Mouse (Mus musculus) embryonic facial prominence, embryonic 13.5 days (tissue): ENCODE data around the gene Ppp3ca. TPM values are rescaled to one million over a fixed set of nuclear protein-coding genes. Genes with fewer than 3 reads are reported as not detected.

Experiments
- ATAC-seq: fragments of 200-750 bp; cut with Nextera tagmentation; 2 replicates; pipeline ENCODE4 v1.8.0; 2017; ENCODE audit warnings: low read depth; ENCODE audit not compliant: insufficient number of reproducible peaks, insufficient read depth, low FRiP score, low TSS enrichment
- H3K27ac ChIP-seq: fragments of 300-500 bp; sonication (generic); 2 replicates; pipeline ENCODE4 v1.5.1; 2015; ENCODE audit warnings: moderate library complexity, mild to moderate bottlenecking, inconsistent platforms
- H3K27me3 ChIP-seq: fragments of 300-500 bp; sonication (generic); 2 replicates; pipeline ENCODE4 v1.6.1; 2015; ENCODE audit warnings: mild to moderate bottlenecking, inconsistent platforms
- H3K36me3 ChIP-seq: fragments of 300-500 bp; sonication (generic); 2 replicates; pipeline ENCODE4 v1.6.1; 2015; ENCODE audit warnings: mild to moderate bottlenecking, inconsistent platforms
- H3K4me1 ChIP-seq: fragments of 300-500 bp; sonication (generic); 2 replicates; pipeline ENCODE4 v1.6.1; 2015; ENCODE audit warnings: inconsistent platforms
- H3K4me2 ChIP-seq: fragments of 300-500 bp; sonication (generic); 2 replicates; pipeline ENCODE4 v1.6.1; 2015; ENCODE audit warnings: moderate library complexity, mild to moderate bottlenecking, inconsistent platforms
- H3K4me3 ChIP-seq: fragments of 300-500 bp; sonication (generic); 2 replicates; pipeline ENCODE4 v1.5.1; 2015; ENCODE audit warnings: mild to moderate bottlenecking, inconsistent platforms
- H3K9ac ChIP-seq: fragments of 300-500 bp; sonication (generic); 2 replicates; pipeline ENCODE4 v1.6.1; 2015; ENCODE audit warnings: mild to moderate bottlenecking, inconsistent platforms
- H3K9me3 ChIP-seq: fragments of 300-500 bp; sonication (generic); 2 replicates; pipeline ENCODE4 v1.6.1; 2016; ENCODE audit warnings: inconsistent platforms
- WGBS: fragments of 180-500 bp; shearing (Covaris S2); methylation state at CpG from one replicate; pipeline ENCODE4 v1.1.7; 2015; ENCODE audit warnings: mixed read lengths; 5-methylcytosine and 5-hydroxymethylcytosine counted together
- polyA plus RNA-seq: library from polyadenylated mRNA; unstranded; fragments of >200 nt; fragmentation: Nextera tagmentation; extraction: Ambion mirVana; gene quantifications from 2 replicates; pipeline ENCODE4 v1.2.1, GENCODE M21; 2015

Ppp3ca gene
- polyA plus RNA-seq, 1 experiment from 2014 or later = 92.4 TPM

GRCm38 (mm10) chr3:136708230-136708629 lies 38.3 kb downstream of the Ppp3ca start:
- H3K9me3 ChIP-seq = no peaks in the 10 kb centered on the region
- ATAC-seq = no peak
- H3K4me2 ChIP-seq = no peak overlapping the region
- H3K4me1 ChIP-seq = peaks cover 20% of the 10 kb centered on the region
- no peak overlapping the region for H3K27ac ChIP-seq
- WGBS = 45% methylated on average over 1 of the region's 1 CpGs
- no peak overlapping the region for H3K4me3 ChIP-seq
- no peak overlapping the region for H3K9ac ChIP-seq
- H3K27me3 ChIP-seq = no peaks in the 10 kb centered on the region
- peaks cover 4% of the 10 kb centered on the region; the same call in 1 of the 2 replicates for H3K36me3 ChIP-seq

- WGBS = 82% methylated on average over 10 of the region's 10 CpGs
- ATAC-seq = no peak
- H3K27ac ChIP-seq = no peak overlapping the region
- H3K9ac ChIP-seq = no peak overlapping the region
- H3K4me2 ChIP-seq = no peak overlapping the region
- peaks cover 4% of the 10 kb centered on the region; the same call in 1 of the 2 replicates for H3K36me3 ChIP-seq
- peaks cover 15% of the 10 kb centered on the region for H3K4me1 ChIP-seq
- H3K9me3 ChIP-seq = no peaks in the 10 kb centered on the region
- H3K27me3 ChIP-seq = no peaks in the 10 kb centered on the region
- H3K4me3 ChIP-seq = no peak overlapping the region
Observed at GRCm38 (mm10) chr3:136710310-136710906, 40.5 kb downstream of the Ppp3ca start.

- Histone ChIP-seq H3K4me2 (no peak overlapping the region), H3K27me3 (no peaks in the 10 kb centered on the region), H3K4me1 (no peaks in the 10 kb centered on the region), H3K27ac (no peak overlapping the region), H3K9ac (no peak overlapping the region), H3K36me3 (peaks cover 4% of the 10 kb centered on the region; the same call in 1 of the 2 replicates), H3K9me3 (no peaks in the 10 kb centered on the region), H3K4me3 (no peak overlapping the region)
- 95% methylated on average over 4 of the region's 4 CpGs for WGBS
- no peak for ATAC-seq
Observed at GRCm38 (mm10) chr3:136714307-136715039, 44.5 kb downstream of the Ppp3ca start.

GRCm38 (mm10) chr3:136716247-136716646 lies 46.3 kb downstream of the Ppp3ca start:
- WGBS = 90% methylated on average over 6 of the region's 6 CpGs
- H3K9me3 ChIP-seq = no peaks in the 10 kb centered on the region
- H3K9ac ChIP-seq = no peak overlapping the region
- H3K27ac ChIP-seq = no peak overlapping the region
- H3K27me3 ChIP-seq = no peaks in the 10 kb centered on the region
- peaks cover 4% of the 10 kb centered on the region; the same call in 1 of the 2 replicates for H3K36me3 ChIP-seq
- peaks cover 12% of the 10 kb centered on the region for H3K4me1 ChIP-seq
- no peak for ATAC-seq
- no peak overlapping the region for H3K4me2 ChIP-seq
- no peak overlapping the region for H3K4me3 ChIP-seq

GRCm38 (mm10) chr3:136718412-136718811 lies 48.5 kb downstream of the Ppp3ca start:
- H3K27ac ChIP-seq = no peak overlapping the region
- H3K4me1 ChIP-seq = peaks cover 16% of the 10 kb centered on the region
- H3K9ac ChIP-seq = no peak overlapping the region
- H3K27me3 ChIP-seq = no peaks in the 10 kb centered on the region
- WGBS = 89% methylated on average over 5 of the region's 5 CpGs
- H3K9me3 ChIP-seq = no peaks in the 10 kb centered on the region
- no peak overlapping the region for H3K4me2 ChIP-seq
- H3K4me3 ChIP-seq = no peak overlapping the region
- no peaks in the 10 kb centered on the region for H3K36me3 ChIP-seq
- no peak for ATAC-seq

GRCm38 (mm10) chr3:136721241-136721640 lies 51.3 kb downstream of the Ppp3ca start:
- peaks cover 26% of the 10 kb centered on the region for H3K4me1 ChIP-seq
- no peak overlapping the region for H3K4me3 ChIP-seq
- no peak overlapping the region for H3K9ac ChIP-seq
- ATAC-seq = no peak
- no peaks in the 10 kb centered on the region for H3K27me3 ChIP-seq
- no peak overlapping the region for H3K4me2 ChIP-seq
- no peak overlapping the region for H3K27ac ChIP-seq
- peaks cover under 1% of the 10 kb centered on the region; the same call in 1 of the 2 replicates for H3K36me3 ChIP-seq
- H3K9me3 ChIP-seq = 0 out of 2 replicates have a peak, but pooled peaks cover 3% of the 10 kb centered on the region
- WGBS = 73% methylated on average over 4 of the region's 4 CpGs

- 0 out of 2 replicates have a peak, but pooled peaks cover 6% of the 10 kb centered on the region for H3K9me3 ChIP-seq
- no peak overlapping the region for H3K9ac ChIP-seq
- H3K4me1 ChIP-seq = peaks cover 26% of the 10 kb centered on the region
- WGBS = 20% methylated on average over 4 of the region's 4 CpGs
- no peaks in the 10 kb centered on the region for H3K27me3 ChIP-seq
- no peak overlapping the region for H3K27ac ChIP-seq
- no peak overlapping the region for H3K4me3 ChIP-seq
- ATAC-seq = no peak
- H3K4me2 ChIP-seq = no peak overlapping the region
- H3K36me3 ChIP-seq = peaks cover 2% of the 10 kb centered on the region; the same call in 1 of the 2 replicates
Observed at GRCm38 (mm10) chr3:136721804-136722427, 52.0 kb downstream of the Ppp3ca start.

- Histone ChIP-seq H3K4me1 (peaks cover 26% of the 10 kb centered on the region), H3K27me3 (no peaks in the 10 kb centered on the region), H3K9me3 (0 out of 2 replicates have a peak, but pooled peaks cover 6% of the 10 kb centered on the region), H3K36me3 (peaks cover 2% of the 10 kb centered on the region; the same call in 1 of the 2 replicates), H3K27ac (no peak overlapping the region), H3K4me2 (no peak overlapping the region), H3K9ac (no peak overlapping the region), H3K4me3 (no peak overlapping the region)
- no peak for ATAC-seq
Observed at GRCm38 (mm10) chr3:136722493-136722892, 52.6 kb downstream of the Ppp3ca start.

GRCm38 (mm10) chr3:136725311-136726156 lies 55.6 kb downstream of the Ppp3ca start:
- ATAC-seq = no peak
- H3K4me2 ChIP-seq = no peak overlapping the region

GRCm38 (mm10) chr3:136727877-136728276 lies 58.0 kb downstream of the Ppp3ca start:
- H3K9me3 ChIP-seq = 0 out of 2 replicates have a peak, but pooled peaks cover 6% of the 10 kb centered on the region
- no peak overlapping the region for H3K4me3 ChIP-seq
- no peak overlapping the region for H3K4me2 ChIP-seq
- 89% methylated on average over 2 of the region's 2 CpGs for WGBS
- H3K36me3 ChIP-seq = peaks cover 2% of the 10 kb centered on the region; the same call in 1 of the 2 replicates
- H3K4me1 ChIP-seq = peaks cover 24% of the 10 kb centered on the region
- no peaks in the 10 kb centered on the region for H3K27me3 ChIP-seq
- no peak overlapping the region for H3K27ac ChIP-seq
- no peak overlapping the region for H3K9ac ChIP-seq
- no peak for ATAC-seq

More at GRCm38 (mm10) chr3:136725311-136726156, 55.6 kb downstream of the Ppp3ca start:
- Histone ChIP-seq H3K4me1 (peaks cover 34% of the 10 kb centered on the region), H3K9ac (no peak overlapping the region), H3K27ac (no peak overlapping the region), H3K27me3 (no peaks in the 10 kb centered on the region), H3K4me3 (no peak overlapping the region), H3K36me3 (peaks cover 2% of the 10 kb centered on the region; the same call in 1 of the 2 replicates), H3K9me3 (0 out of 2 replicates have a peak, but pooled peaks cover 6% of the 10 kb centered on the region)
- 18% methylated on average over 7 of the region's 7 CpGs for WGBS

- Histone ChIP-seq H3K4me2 (no peak overlapping the region), H3K4me1 (peaks cover 20% of the 10 kb centered on the region), H3K9me3 (0 out of 2 replicates have a peak, but pooled peaks cover 6% of the 10 kb centered on the region), H3K9ac (no peak overlapping the region), H3K27me3 (no peaks in the 10 kb centered on the region), H3K4me3 (no peak overlapping the region), H3K36me3 (peaks cover 2% of the 10 kb centered on the region; the same call in 1 of the 2 replicates), H3K27ac (no peak overlapping the region)
- no peak for ATAC-seq
- 53% methylated on average over 10 of the region's 10 CpGs for WGBS
Observed at GRCm38 (mm10) chr3:136729978-136730377, 60.1 kb downstream of the Ppp3ca start.
